Mouse (Mus musculus): ENCODE data around the gene Tenm2.

Gene Tenm2

GRCm38 (mm10) chr11:36486092-36486491 is 749.7 kb downstream of the Tenm2 start:
- in situ Hi-C loops (cut with MboI, MseI): no loop called here

DNA sequence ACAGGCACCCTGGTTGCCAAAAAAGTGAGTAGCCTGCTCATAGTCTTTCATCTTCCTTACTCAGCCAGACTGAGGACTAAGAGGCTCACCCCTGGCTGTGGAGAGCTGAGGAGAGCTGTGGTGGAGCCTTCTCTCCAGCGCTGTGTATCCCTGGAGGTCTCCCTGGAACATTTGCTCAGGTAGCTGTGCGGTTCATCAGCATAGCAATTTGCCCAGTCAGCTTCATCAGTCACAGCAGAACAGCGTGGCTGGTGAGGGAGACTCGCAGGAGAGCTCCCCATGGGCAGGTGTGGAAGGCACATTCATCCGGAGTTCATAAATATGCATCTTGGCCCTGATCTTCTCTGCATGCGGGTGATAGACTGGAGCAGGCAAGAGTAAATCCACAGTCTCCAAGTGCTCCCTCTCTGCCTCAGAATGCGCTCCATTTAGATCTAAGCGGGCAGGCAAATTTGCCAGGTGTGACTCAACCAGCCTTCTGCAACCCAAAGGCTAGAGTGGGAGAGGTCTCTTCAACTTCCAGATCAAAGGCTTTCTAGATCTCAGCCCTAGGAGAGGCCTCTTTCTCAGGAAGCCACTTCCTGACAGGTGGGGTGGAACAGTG is 751.2 kb downstream of the Tenm2 start:
- in situ Hi-C loops (cut with MboI, MseI): no loop called here

DNA sequence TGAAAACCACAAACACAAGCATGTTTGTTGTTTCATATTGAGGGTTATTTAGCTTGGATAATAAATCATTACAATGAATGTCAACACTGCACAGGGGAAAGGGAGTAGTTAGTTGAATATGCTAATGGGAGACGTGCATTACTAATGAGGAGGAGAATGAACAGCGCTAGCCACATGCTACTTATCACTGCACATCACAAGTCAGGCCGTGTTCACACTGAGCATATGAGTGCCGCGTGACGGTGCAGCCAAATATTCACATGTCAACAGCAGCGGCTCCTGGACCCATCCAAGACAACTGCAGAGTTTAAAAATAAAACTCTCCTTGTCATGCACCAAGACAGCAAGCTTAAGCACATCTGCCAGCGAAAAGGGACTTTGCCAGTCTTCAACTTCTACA is 753.6 kb downstream of the Tenm2 start:
- in situ Hi-C loops (cut with MboI, MseI): no loop called here

DNA sequence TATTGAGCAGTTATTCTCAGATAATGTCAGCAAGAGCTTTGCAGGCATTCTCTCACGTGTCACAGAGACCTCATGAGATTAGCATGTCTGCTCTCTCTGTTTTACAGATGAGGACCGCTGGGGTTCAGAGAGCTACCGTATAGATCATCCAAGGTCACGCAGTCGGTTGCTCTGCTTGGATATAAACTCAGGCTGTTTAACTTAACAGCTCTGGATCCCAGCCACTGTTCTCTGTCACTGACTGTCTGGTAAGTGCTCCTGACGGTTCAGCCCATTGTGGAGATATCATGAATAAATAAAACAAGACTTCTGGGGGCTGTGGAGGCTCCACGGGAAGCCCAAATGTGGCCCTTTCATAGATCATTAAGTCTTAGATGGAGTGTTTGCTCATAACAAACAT is 754.2 kb downstream of the Tenm2 start:
- in situ Hi-C loops (cut with MboI, MseI): no loop called here

GRCm38 (mm10) chr11:36481086-36481485 is 754.7 kb downstream of the Tenm2 start:
- in situ Hi-C loops (cut with MboI, MseI): no loop called here

DNA sequence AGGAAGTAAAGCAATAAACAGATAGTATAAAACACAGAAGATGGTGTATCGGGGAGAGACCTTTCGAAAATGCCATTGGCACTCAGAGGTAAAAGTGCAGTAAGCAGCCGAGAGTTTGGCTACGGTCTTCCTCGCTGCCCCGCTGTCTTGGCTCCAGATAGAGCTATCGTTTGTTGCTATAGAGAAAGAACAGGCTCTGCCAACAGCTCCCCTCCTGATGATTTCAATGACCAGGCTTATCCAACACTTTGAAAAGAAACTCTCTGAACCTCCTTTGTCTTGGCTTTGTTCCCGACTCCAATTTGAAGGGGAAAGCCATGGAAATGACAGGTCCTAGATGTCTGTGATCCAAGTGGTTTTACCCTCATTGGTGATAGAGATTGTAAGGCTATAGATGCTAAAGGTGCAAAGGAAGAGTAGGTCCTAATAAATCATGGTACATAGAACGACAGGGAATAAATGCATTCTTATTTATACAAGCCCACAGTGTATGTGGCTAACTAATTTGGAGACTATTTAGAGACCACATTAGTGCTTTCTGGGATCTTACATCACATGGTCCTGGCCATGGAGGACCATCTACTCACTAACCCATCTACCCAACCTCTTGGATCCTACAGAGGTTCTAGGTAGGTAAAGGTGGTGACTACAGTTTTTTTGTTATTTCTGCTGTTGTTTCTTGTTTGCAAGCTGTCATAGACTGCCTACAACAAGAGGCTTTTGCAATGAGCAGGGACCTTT is 765.8 kb downstream of the Tenm2 start:
- in situ Hi-C loops (cut with MboI, MseI): no loop called here

DNA sequence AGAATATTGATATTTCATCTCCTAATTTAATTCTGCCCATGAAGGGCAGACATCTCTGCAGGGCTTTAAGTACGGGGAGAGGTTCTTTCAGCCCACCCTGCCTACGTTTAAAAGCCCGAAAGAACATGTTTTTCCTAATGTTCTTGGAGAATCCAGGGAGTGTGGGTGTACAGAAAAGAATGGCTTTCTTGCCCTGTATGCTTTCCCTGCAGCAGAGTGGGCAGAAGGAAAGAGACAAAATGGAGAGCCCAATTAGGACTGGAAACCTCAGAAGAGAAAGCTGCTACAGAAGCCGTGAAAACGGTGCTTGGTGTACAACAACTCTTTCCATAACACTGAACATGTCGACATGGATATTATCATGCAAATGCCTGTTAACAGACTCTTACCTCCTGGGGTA is 777.3 kb downstream of the Tenm2 start:
- in situ Hi-C loops (cut with MboI, MseI): no loop called here

DNA sequence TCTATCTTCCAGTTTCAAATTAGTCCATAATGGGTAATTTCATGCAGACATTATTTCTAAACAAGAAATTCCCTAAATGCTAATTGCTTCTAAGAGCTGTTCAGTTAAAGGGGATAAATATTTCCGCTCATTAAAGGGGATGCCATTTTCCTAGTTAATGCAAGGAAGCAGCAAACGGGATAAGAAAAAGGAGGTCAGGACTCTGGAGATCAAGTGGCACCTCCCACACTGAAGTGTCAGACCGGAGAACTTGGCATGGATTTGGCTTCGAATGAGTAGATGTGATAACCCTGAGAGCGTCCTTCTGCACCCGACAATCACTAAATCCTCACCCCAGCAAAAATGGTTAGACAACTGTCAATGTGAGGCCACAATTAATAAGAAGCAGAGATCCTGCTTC is 781.7 kb downstream of the Tenm2 start:
- in situ Hi-C loops (cut with MboI, MseI): no loop called here

DNA sequence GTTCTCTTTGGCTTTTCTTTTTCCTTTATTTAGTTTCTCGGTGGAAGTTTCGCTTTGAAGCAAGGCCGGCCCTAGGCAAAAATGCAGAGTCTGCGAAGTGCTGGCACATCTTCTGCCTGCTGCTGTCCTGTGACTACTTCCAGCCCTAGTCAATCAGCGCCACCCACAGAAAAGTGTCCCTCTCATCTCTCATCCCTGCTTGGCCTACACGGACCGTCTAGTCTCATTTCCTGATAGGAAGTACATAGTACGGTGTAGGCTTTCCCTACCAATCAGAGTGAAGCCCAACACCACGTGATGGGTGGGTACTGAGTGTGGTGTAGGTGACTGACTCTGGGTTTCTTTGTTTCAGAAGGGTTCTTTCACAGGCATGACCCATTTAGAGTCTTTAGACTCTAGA is 783.3 kb downstream of the Tenm2 start:
- in situ Hi-C loops (cut with MboI, MseI): no loop called here

DNA sequence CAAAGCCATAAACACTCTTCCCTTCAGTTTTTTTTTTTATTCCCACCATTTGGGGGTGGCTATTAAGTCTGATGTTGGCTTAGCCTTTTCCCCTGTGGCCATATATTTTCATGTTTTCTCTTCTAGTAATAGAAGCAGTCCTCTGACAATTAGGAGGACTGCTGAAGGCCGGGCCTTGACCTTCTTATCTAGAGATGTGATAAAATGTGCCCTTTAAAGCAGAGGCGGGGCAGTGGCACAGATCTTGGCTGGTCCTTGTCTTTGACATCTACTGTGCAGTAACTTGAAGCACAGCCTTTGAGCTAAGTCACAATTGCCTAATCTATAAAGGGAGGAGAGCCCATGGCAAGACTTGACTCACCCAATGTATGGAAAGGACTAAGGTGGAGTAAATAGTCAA is 789.4 kb downstream of the Tenm2 start:
- in situ Hi-C loops (cut with MboI, MseI): no loop called here

DNA sequence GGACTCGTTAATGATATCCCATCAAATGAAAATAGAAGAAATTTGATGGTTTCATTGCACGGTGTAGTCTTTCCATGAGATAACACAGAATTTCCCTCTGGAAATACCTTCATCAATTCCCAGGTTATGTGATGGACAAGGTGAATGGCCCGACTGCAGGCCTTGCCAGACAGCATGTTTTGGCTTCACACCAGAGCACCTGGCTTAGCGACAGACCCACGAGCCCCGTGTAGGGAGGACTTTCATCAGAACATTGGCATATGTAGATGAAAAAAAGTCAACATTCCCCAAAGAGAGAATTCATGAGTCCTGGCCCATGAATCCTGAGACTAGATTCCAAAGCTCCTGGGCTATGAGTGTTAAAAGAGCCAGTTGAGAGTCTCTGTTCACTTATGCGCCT is 791.9 kb downstream of the Tenm2 start:
- in situ Hi-C loops (cut with MboI, MseI): no loop called here

DNA sequence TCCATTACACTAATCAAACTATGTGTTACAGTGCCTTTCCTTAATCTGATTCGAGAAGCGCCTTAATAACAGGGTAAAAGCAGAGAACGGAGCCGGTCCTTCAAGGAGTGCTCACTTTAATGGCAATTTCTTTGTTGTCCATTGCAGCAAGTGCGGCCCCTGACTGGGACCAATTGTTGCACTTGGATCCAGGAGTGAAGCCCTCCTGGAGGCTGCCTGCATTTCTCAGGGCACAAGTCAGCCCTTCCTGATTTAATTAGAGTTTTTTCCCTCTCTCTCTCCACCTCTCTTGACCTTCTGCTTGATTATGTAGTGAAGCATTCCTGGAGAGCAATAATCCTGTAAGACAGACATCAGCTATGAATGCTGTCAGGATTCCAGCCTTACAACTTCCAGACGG is 794.0 kb downstream of the Tenm2 start:
- in situ Hi-C loops (cut with MboI, MseI): no loop called here

DNA sequence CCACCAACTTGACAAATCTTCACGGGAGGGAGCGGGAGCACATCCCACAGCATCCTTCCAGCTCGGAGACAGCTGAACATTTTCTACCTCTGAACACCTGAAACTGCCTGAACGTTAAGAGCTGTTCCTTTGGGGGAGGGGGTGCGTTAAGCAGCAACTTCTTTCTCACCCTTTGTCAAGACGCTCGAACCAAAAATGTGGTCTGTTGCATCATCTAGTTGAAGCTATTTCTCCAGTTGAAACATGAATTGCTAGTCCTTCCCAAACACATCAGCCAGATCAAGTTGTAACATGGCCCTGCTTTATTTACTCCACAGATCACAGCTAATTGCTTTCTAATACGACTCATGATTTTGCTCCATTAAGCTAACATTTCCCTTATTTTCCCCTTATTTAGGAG is 799.5 kb downstream of the Tenm2 start:
- in situ Hi-C loops (cut with MboI, MseI): no loop called here

DNA sequence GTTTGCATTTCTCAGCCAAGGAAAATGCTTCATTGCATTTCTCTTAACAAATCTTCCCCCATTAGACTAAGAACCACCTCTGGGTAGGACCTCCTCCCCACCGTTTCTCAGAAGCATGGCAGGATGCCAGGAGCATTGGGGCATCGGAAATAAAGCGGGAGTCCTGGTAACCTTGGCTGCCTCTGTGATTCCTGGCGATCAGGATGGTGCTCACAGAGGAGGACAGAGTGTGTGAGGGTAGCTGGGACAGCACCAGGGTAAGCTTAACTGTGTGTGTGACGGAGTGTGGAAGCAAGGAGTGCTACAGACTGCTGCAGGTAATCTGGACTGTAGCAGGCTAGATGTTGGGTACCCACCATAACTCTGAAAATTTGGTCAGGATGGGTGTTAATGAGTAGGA is 806.8 kb downstream of the Tenm2 start:
- in situ Hi-C loops (cut with MboI, MseI): no loop called here

DNA sequence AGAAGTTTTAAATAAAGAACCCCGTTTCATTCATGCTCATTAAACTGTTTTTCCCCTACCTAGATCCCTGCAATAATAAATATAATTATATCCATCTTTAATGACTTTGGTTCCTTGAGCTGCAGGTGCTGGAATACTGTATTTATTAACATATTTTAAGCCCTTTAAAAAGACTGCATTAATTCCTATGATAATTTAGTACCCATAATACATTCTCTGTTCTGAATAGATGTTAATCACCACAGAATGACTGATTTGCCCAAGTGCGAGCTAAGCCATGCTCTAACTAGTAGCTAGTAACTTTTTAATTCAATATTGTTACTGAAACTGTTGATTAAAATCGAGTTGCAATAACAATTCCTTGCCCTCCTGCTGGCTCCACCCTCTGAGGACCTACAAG is 810.8 kb downstream of the Tenm2 start:
- in situ Hi-C loops (cut with MboI, MseI): no loop called here

- in situ Hi-C loops (cut with MboI, MseI): no loop called here
These were observed 815.7 kb downstream of the Tenm2 start for GRCm38 (mm10) chr11:36420047-36420446.

DNA sequence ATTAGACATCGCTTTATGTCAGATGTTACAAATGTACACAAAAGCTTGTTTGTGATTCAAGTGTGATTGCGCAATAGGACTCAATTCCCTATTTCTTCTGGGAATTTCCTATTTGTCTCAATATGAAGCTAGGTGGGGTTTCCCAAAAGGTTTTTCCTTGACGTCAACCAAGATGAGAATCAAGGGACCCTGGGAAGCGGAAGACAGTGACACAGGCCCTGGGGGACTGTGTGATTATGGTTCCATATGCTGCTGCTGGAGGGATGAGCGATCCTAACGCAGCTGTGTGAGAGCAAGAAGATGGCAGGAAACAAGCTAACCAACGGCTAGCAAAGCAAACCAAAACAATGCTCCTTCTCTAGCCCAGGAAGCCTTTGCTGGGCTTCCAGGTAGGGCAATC is 820.5 kb downstream of the Tenm2 start:
- in situ Hi-C loops (cut with MboI, MseI): no loop called here

DNA sequence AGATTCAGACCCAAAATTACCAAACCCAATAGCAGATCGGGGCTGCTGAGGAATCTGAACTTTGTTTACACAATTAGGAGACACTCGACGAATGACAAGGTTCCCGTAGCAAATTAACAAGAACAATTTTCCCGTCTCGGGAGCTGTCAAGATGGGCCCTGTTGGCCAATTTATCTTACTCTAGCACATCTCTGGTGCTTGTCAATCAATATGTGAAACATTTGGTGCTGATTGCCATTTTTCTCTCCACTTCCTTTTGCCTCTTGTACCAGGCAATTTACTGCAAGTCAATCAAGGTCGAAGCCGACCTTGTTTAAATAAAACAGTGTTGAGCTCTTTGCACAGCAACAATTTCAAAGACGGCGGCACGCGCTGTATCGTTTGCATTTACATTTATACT is 824.9 kb downstream of the Tenm2 start:
- in situ Hi-C loops (cut with MboI, MseI): no loop called here

GRCm38 (mm10) chr11:36395803-36396710 is 839.7 kb downstream of the Tenm2 start:
- in situ Hi-C loops (cut with MboI, MseI): no loop called here

GRCm38 (mm10) chr11:36384696-36385095 is 851.1 kb downstream of the Tenm2 start:
- in situ Hi-C loops (cut with MboI, MseI): loop anchor here in 1 of 2 experiments (5.0 kb wide), 1 partner anchor 752 kb away; no protein-coding TSS in a partner anchor

DNA sequence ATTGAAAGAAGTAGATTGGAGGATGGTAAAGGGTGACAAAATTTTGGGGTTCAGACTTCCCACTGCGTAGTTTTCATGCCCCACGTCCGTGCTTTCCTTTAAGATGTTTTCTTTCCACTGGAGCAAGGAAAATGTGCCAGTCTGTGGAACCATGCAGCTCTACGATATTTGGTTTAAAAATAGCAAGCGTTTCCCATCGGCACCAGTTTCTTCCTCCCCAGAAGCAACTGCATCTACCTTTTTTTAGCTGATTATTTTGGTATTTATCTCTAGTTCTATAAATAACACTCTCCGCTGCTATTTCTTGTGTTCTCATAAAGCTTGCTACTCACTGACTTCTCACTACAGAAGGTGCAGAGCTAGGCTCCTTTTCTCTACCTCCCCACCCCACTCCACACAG is 864.0 kb downstream of the Tenm2 start:
- in situ Hi-C loops (cut with MboI, MseI): no loop called here

- in situ Hi-C loops (cut with MboI, MseI): no loop called here
These were observed 870.7 kb downstream of the Tenm2 start for GRCm38 (mm10) chr11:36365067-36365466.

GRCm38 (mm10) chr11:36364441-36364840 is 871.3 kb downstream of the Tenm2 start:
- in situ Hi-C loops (cut with MboI, MseI): no loop called here

Measured in T-helper 17 cell (primary cell).